Mouse (Mus musculus): ENCODE data around the gene Gnmt. TPM values are rescaled to one million over a fixed set of nuclear protein-coding genes. Genes with fewer than 3 reads are reported as not detected.

The Gnmt gene
- total and polyA plus RNA-seq, 3 experiments: 0.13 to 0.71 (median 0.38) TPM

DNA sequence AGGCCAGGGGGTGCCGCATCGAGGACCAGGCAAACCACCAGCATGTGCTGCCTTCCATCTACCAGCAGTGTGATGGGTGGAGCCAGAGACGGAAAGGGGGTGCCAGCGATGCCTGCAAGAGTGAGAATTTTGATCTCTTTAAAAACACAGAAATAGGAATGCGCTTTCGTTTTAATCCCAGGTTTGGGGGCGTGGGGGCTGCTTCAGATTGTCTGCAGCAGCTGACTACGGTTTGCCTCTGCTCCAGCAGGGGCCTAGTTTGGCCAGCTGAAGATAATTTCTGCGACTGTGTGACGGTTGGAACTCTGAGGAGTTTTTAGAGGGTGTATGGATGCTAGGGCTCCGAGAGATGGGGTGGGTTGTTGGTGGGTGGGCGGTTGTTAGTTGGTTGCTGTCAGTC is 29.8 kb upstream of the Gnmt start:
- Histone ChIP-seq H3K9me3 (replicated peaks; ENCODE audit: low read length) (peaks cover 11% of the 10 kb centered on the region), H3K36me3 (replicated peaks in 1 of 2; ENCODE audit: control insufficient read depth in 1 of 2, insufficient read depth in 1 of 2, low read length in 1 of 2) (no peaks in the 10 kb centered on the region), H3K79me2 (replicated peaks; ENCODE audit: control insufficient read depth, extremely low read depth, insufficient read depth, poor library complexity, severe bottlenecking) (no peaks in the 10 kb centered on the region), H3K4me2 (ENCODE audit: insufficient read depth, low read depth, poor library complexity, severe bottlenecking) (no peak overlapping the region), H3K27ac (ENCODE audit: insufficient read depth, low read depth) (no peak overlapping the region), H3K4me3 (replicated peaks in 1 of 3; ENCODE audit: low read depth in 2 of 3, low read length in 2 of 3, poor library complexity in 1 of 3) (no peak overlapping the region), H3K4me1 (ENCODE audit: control insufficient read depth in 1 of 2, insufficient read depth in 2 of 2) (peaks cover 4 to 10% of the 10 kb centered on the region in 2 experiments; a peak in 2 of 4 replicates), H3K9ac (ENCODE audit: insufficient read depth, low read depth) (no peak overlapping the region), H3K27me3 (replicated peaks) (no peaks in the 10 kb centered on the region)
- no peak for DNase-seq (ENCODE audit: extremely low read depth)
- dilution Hi-C loops (cut with MboI; ENCODE audit: extremely low pct_ligation_motif_present, extremely low pct_unique_long_range_greater_than_20kb, low sequenced_read_pairs): no loop called here
- TF ChIP-seq MYC (IDR thresholded peaks at IDR 0.05; ENCODE audit: low read depth, low read length) (no peak), TCF12 (IDR thresholded peaks at IDR 0.05; ENCODE audit: low read depth, low read length) (no peak), HCFC1 (IDR thresholded peaks at IDR 0.05; ENCODE audit: low read depth, low read length) (no peak), POLR2A (IDR thresholded peaks at IDR 0.05; ENCODE audit: low read depth, low read length) (no peak), ETS1 (conservative IDR thresholded peaks at IDR 0.05; ENCODE audit: low read depth, low read length) (no peak), USF2 (conservative IDR thresholded peaks at IDR 0.05; ENCODE audit: low read depth, low read length) (no peak), SMC3 (IDR thresholded peaks at IDR 0.05; ENCODE audit: low read depth, low read length) (no peak), JUND (conservative IDR thresholded peaks at IDR 0.05; ENCODE audit: low read depth, low read length) (no peak), MEF2A (IDR thresholded peaks at IDR 0.05; ENCODE audit: borderline replicate concordance, low read depth, low read length) (no peak), MXI1 (IDR thresholded peaks at IDR 0.05; ENCODE audit: low read depth, low read length) (no peak), CTCF (conservative IDR thresholded peaks at IDR 0.05 in 1 of 2, IDR thresholded peaks at IDR 0.05 in 1 of 2; ENCODE audit: low read depth in 2 of 2, low read length in 2 of 2) (no peak), JUN (IDR thresholded peaks at IDR 0.05; ENCODE audit: insufficient read depth, low read depth, low read length) (no peak), RAD21 (IDR thresholded peaks at IDR 0.05; ENCODE audit: low read depth, low read length) (no peak), E2F4 (IDR thresholded peaks at IDR 0.05; ENCODE audit: insufficient replicate concordance, low read depth, low read length) (no peak), USF1 (IDR thresholded peaks at IDR 0.05; ENCODE audit: low read depth, low read length) (no peak)
- in situ Hi-C loops (cut with MboI; ENCODE audit: low pct_ligation_motif_present, low pct_unique_long_range_greater_than_20kb, low sequenced_read_pairs): no loop called here

DNA sequence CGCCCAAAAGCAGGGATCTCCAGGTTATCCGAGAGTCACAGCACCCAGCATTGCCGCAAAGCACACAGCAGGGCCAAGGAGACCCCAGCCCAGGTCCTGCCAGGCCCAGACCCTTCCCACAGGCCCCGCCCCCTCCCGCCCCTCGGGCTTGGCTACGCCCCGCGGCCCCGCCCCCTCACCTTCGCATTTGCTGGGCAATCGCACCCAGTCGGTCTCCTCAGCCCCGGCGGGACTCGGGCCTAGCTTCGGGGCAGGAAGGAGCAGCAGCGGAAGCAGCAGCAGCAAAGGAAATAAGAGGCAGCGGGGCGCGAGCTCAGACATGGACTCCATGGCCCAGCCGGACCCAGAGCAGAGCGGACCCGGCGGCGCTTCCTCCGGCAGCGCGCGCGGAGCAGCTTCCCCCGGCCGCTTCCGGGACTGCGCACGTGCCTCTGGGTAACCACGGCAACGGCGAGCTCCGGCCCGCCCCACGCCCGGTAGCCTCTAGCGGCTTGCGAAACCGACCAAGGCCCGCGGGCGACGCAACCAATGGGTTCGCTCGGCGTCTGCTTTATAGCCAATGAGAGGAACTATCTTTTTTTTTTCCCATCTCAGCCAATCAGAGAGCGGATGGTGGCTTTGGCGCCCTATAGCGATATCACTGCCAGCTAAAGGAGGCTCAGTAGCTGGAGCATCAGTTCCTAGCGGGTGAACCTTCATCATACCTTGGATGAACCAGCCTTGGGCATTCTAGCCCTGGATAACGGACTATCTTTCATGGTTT is 23.0 kb upstream of the Gnmt start, which contains the start of gene Cnpy3:
Gene Cnpy3 (minus strand): TSS at position 421 of the 763 bp plus-strand sequence.
- in situ Hi-C loops (cut with MboI; ENCODE audit: low pct_ligation_motif_present, low pct_unique_long_range_greater_than_20kb, low sequenced_read_pairs) (no loop called here), dilution Hi-C loops (cut with MboI; ENCODE audit: extremely low pct_ligation_motif_present, extremely low pct_unique_long_range_greater_than_20kb, low sequenced_read_pairs) (no loop called here)
- H3K27ac ChIP-seq (ENCODE audit: insufficient read depth, low read depth): peak within 1 kb of the TSS; percentile 99
- peaks cover 7 to 33% of the 10 kb centered on the region in 2 experiments; a peak in 3 of 4 replicates for H3K4me1 ChIP-seq (ENCODE audit: control insufficient read depth in 1 of 2, insufficient read depth in 2 of 2)
- H3K9ac ChIP-seq (ENCODE audit: insufficient read depth, low read depth): peak within 1 kb of the TSS; percentile 98
- H3K9me3 ChIP-seq (replicated peaks; ENCODE audit: low read length): peaks cover 13% of the 10 kb centered on the region
- H3K36me3 ChIP-seq (replicated peaks in 1 of 2; ENCODE audit: control insufficient read depth in 1 of 2, insufficient read depth in 1 of 2, low read length in 1 of 2): peaks cover 4 to 12% of the 10 kb centered on the region in 2 experiments
- peaks cover 29% of the 10 kb centered on the region for H3K79me2 ChIP-seq (replicated peaks; ENCODE audit: control insufficient read depth, extremely low read depth, insufficient read depth, poor library complexity, severe bottlenecking)
- H3K27me3 ChIP-seq (replicated peaks): no peaks in the 10 kb centered on the region
- DNase-seq (ENCODE audit: extremely low read depth): peak; percentile 97
- peak within 1 kb of the TSS; percentile 68 to 79 (median 73) for H3K4me3 ChIP-seq (replicated peaks in 1 of 3; ENCODE audit: low read depth in 2 of 3, low read length in 2 of 3, poor library complexity in 1 of 3)
- peak within 1 kb of the TSS; percentile 88 for H3K4me2 ChIP-seq (ENCODE audit: insufficient read depth, low read depth, poor library complexity, severe bottlenecking)
- TF ChIP-seq KAT2A (IDR thresholded peaks at IDR 0.05; ENCODE audit: insufficient replicate concordance, low read length) (0 out of 2 replicates have a peak, but pooled peaks have one; percentile 68), MEF2A (IDR thresholded peaks at IDR 0.05; ENCODE audit: borderline replicate concordance, low read depth, low read length) (peak; percentile 69), EP300 (IDR thresholded peaks at IDR 0.05; ENCODE audit: low read length) (0 out of 2 replicates have a peak, but pooled peaks have one; percentile 26), MXI1 (IDR thresholded peaks at IDR 0.05; ENCODE audit: low read depth, low read length) (peak; percentile 97), POLR2AphosphoS2 (IDR thresholded peaks at IDR 0.05; ENCODE audit: low read depth, low read length) (peak; percentile 81), MAZ (IDR thresholded peaks at IDR 0.05; ENCODE audit: low read depth, low read length) (0 out of 2 replicates have a peak, but pooled peaks have one; percentile 38), ETS1 (conservative IDR thresholded peaks at IDR 0.05; ENCODE audit: low read depth, low read length) (0 out of 2 replicates have a peak, but pooled peaks have one; percentile 37), ZMIZ1 (IDR thresholded peaks at IDR 0.05; ENCODE audit: low read depth, low read length) (peak; percentile 96), MAFK (IDR thresholded peaks at IDR 0.05; ENCODE audit: insufficient replicate concordance, low read length) (no peak), USF2 (conservative IDR thresholded peaks at IDR 0.05; ENCODE audit: low read depth, low read length) (no peak; the same call in 1 of the 2 replicates), BHLHE40 (IDR thresholded peaks at IDR 0.05; ENCODE audit: low read depth, low read length) (peak; percentile 100), ZNF384 (IDR thresholded peaks at IDR 0.05; ENCODE audit: low read depth, low read length) (peak; percentile 98), SIN3A (IDR thresholded peaks at IDR 0.05; ENCODE audit: low read length) (peak; percentile 77; the same call in 1 of the 2 replicates), ZC3H11A (IDR thresholded peaks at IDR 0.05; ENCODE audit: low read depth, low read length) (no peak), UBTF (IDR thresholded peaks at IDR 0.05; ENCODE audit: low read depth, low read length) (peak; percentile 69; the same call in 1 of the 2 replicates), PAX5 (IDR thresholded peaks at IDR 0.05; ENCODE audit: low read length) (no peak), RAD21 (IDR thresholded peaks at IDR 0.05; ENCODE audit: low read depth, low read length) (no peak), MYC (IDR thresholded peaks at IDR 0.05; ENCODE audit: low read depth, low read length) (no peak; the same call in none of the 2 replicates), MAX (IDR thresholded peaks at IDR 0.05; ENCODE audit: low read length) (peak; percentile 96), ELF1 (IDR thresholded peaks at IDR 0.05; ENCODE audit: low read depth, low read length) (peak; percentile 96), E2F4 (IDR thresholded peaks at IDR 0.05; ENCODE audit: insufficient replicate concordance, low read depth, low read length) (peak; percentile 95; the same call in 1 of the 2 replicates), POLR2A (IDR thresholded peaks at IDR 0.05; ENCODE audit: low read depth, low read length) (peak; percentile 96)

Data from CH12.LX (cell line).